Mouse (Mus musculus) layer of hippocampus, adult 2 months (tissue): ENCODE measurements at regions not wholly inside any gene's neighbourhood (a gene's known extent, or its start where the extent isn't known, plus 50 kb on each side); places are given as distances from the start of the nearest gene placed in this dataset.

Experiments used
- DNase-seq, 2 experiments: peaks; one replicate each; pipeline ENCODE4 v3.0.0; 2022; ENCODE audit warnings: low spot score in 2 of 2
- H3K27ac ChIP-seq: fragments of 200-600 bp; 2 replicates; pipeline ENCODE4 v1.8.1; 2022
- H3K4me3 ChIP-seq: fragments of 200-600 bp; 2 replicates; pipeline ENCODE4 v1.8.1; 2022; ENCODE audit warnings: mild to moderate bottlenecking
- CTCF ChIP-seq: fragments of 200-600 bp; conservative IDR thresholded peaks from 2 replicates; pipeline ENCODE4 v1.8.1; 2022; ENCODE audit warnings: antibody characterized with exemption, mild to moderate bottlenecking, moderate library complexity

GRCm38 (mm10) chr13:54304251-54304650, 66.9 kb upstream of the Cplx2 start:
- no peak; the same call in 1 of the 2 replicates for TF ChIP-seq CTCF
- Histone ChIP-seq H3K4me3 (peak overlapping the region; percentile 91), H3K27ac (peak overlapping the region; percentile 100)
- DNase-seq, result no peak

- H3K27ac ChIP-seq, result peak overlapping the region; percentile 90
- TF ChIP-seq CTCF, result no peak
- no peak overlapping the region for H3K4me3 ChIP-seq
- no peak for DNase-seq
These were observed 62.6 kb upstream of the Cplx2 start for GRCm38 (mm10) chr13:54308591-54308990.

- no peak for TF ChIP-seq CTCF
- DNase-seq, result peak; percentile 74 to 81
- no peak overlapping the region for H3K4me3 ChIP-seq
- H3K27ac ChIP-seq, result peak overlapping the region; percentile 90
These were observed 61.8 kb upstream of the Cplx2 start for GRCm38 (mm10) chr13:54309354-54309753.

GRCm38 (mm10) chr13:54310144-54310543, 61.0 kb upstream of the Cplx2 start:
- TF ChIP-seq CTCF, result no peak
- H3K4me3 ChIP-seq, result no peak overlapping the region
- H3K27ac ChIP-seq, result peak overlapping the region; percentile 90
- no peak for DNase-seq

- no peak for TF ChIP-seq CTCF
- Histone ChIP-seq H3K27ac (peak overlapping the region; percentile 90), H3K4me3 (no peak overlapping the region)
- DNase-seq, result no peak
These were observed 59.7 kb upstream of the Cplx2 start for GRCm38 (mm10) chr13:54311327-54312026.

GRCm38 (mm10) chr13:54312405-54313185, 58.6 kb upstream of the Cplx2 start:
- Histone ChIP-seq H3K27ac (peak overlapping the region; percentile 64), H3K4me3 (no peak overlapping the region)
- TF ChIP-seq CTCF, result no peak
- DNase-seq, result peak; percentile 67 to 79

GRCm38 (mm10) chr13:54315333-54315732, 55.8 kb upstream of the Cplx2 start:
- Histone ChIP-seq H3K27ac (no peak overlapping the region), H3K4me3 (no peak overlapping the region)
- TF ChIP-seq CTCF, result no peak
- no peak for DNase-seq

- TF ChIP-seq CTCF, result no peak
- H3K27ac ChIP-seq, result no peak overlapping the region
- no peak for DNase-seq
- H3K4me3 ChIP-seq, result no peak overlapping the region
These were observed 54.2 kb upstream of the Cplx2 start for GRCm38 (mm10) chr13:54316907-54317306.

- no peak overlapping the region for H3K27ac ChIP-seq
- no peak for DNase-seq
- no peak for TF ChIP-seq CTCF
- H3K4me3 ChIP-seq, result no peak overlapping the region
These were observed 53.0 kb upstream of the Cplx2 start for GRCm38 (mm10) chr13:54318161-54318560.

GRCm38 (mm10) chr13:54318601-54319000, 52.5 kb upstream of the Cplx2 start:
- no peak for DNase-seq
- Histone ChIP-seq H3K27ac (no peak overlapping the region), H3K4me3 (no peak overlapping the region)
- no peak for TF ChIP-seq CTCF

GRCm38 (mm10) chr13:54320212-54320611, 50.9 kb upstream of the Cplx2 start:
- no peak for DNase-seq
- peak; percentile 68 for TF ChIP-seq CTCF
- Histone ChIP-seq H3K27ac (no peak overlapping the region), H3K4me3 (no peak overlapping the region)

- TF ChIP-seq CTCF, result no peak
- Histone ChIP-seq H3K4me3 (no peak overlapping the region), H3K27ac (no peak overlapping the region)
- no peak for DNase-seq
These were observed 50.1 kb upstream of the Cplx2 start for GRCm38 (mm10) chr13:54321011-54321410.
